Mouse (Mus musculus): ENCODE measurements around the gene Sp6. TPM values are rescaled to one million over a fixed set of nuclear protein-coding genes. Genes with fewer than 3 reads are reported as not detected.

The Sp6 gene
- total RNA-seq, 2 experiments from 2014 or later, result 2.2 to 2.5 TPM

- intact Hi-C loops (cut with DNase I), result no loop called here
- no peak for DNase-seq (ENCODE audit: low spot score in 2 of 2)
These were observed 32.7 kb downstream of the Sp6 start for GRCm38 (mm10) chr11:97045861-97046260.

- intact Hi-C loops (cut with DNase I), result no loop called here
- no peak for DNase-seq (ENCODE audit: low spot score in 2 of 2)
These were observed 35.0 kb downstream of the Sp6 start for GRCm38 (mm10) chr11:97048090-97048650.

GRCm38 (mm10) chr11:97049492-97050085, 36.4 kb downstream of the Sp6 start:
- no peak for DNase-seq (ENCODE audit: low spot score in 2 of 2)
- intact Hi-C loops (cut with DNase I), result no loop called here

GRCm38 (mm10) chr11:97050216-97050943, 37.2 kb downstream of the Sp6 start, which contains the start of gene Osbpl7:
Osbpl7 (plus strand) TSS chr11:97050628.
- peak; percentile 72 to 73 for DNase-seq (ENCODE audit: low spot score in 2 of 2)
- intact Hi-C loops (cut with DNase I), result no loop called here

GRCm38 (mm10) chr11:97050944-97051586, 37.9 kb downstream of the Sp6 start:
- intact Hi-C loops (cut with DNase I), result no loop called here

GRCm38 (mm10) chr11:97052219-97052646, 39.0 kb downstream of the Sp6 start:
- DNase-seq (ENCODE audit: low spot score in 2 of 2), result no peak
- intact Hi-C loops (cut with DNase I), result no loop called here

More at GRCm38 (mm10) chr11:97050944-97051586, 37.9 kb downstream of the Sp6 start:
- DNase-seq (ENCODE audit: low spot score in 2 of 2), result no peak

- DNase-seq (ENCODE audit: low spot score in 2 of 2), result no peak
- intact Hi-C loops (cut with DNase I), result loop anchor here (10.0 kb wide), 1 partner anchor 271 kb away; no protein-coding TSS in a partner anchor
These were observed 50.2 kb downstream of the Sp6 start for GRCm38 (mm10) chr11:97063274-97063920.

GRCm38 (mm10) chr11:97063921-97064295, 50.7 kb downstream of the Sp6 start:
- no peak for DNase-seq (ENCODE audit: low spot score in 2 of 2)
- intact Hi-C loops (cut with DNase I), result loop anchor here (10.0 kb wide), 1 partner anchor 271 kb away; no protein-coding TSS in a partner anchor

GRCm38 (mm10) chr11:97065538-97066295, 52.5 kb downstream of the Sp6 start:
- intact Hi-C loops (cut with DNase I), result loop anchor here (10.0 kb wide), 1 partner anchor 269 kb away; no protein-coding TSS in a partner anchor

GRCm38 (mm10) chr11:97066656-97067360, 53.6 kb downstream of the Sp6 start:
- intact Hi-C loops (cut with DNase I), result loop anchor here (10.0 kb wide), 1 partner anchor 268 kb away; no protein-coding TSS in a partner anchor
- DNase-seq (ENCODE audit: low spot score in 2 of 2), result no peak

More at GRCm38 (mm10) chr11:97065538-97066295, 52.5 kb downstream of the Sp6 start:
- no peak for DNase-seq (ENCODE audit: low spot score in 2 of 2)

GRCm38 (mm10) chr11:97069333-97069732, 56.1 kb downstream of the Sp6 start:
- intact Hi-C loops (cut with DNase I), result loop anchor here (10.0 kb wide), 1 partner anchor 265 kb away; no protein-coding TSS in a partner anchor
- DNase-seq (ENCODE audit: low spot score in 2 of 2), result no peak

- no peak for DNase-seq (ENCODE audit: low spot score in 2 of 2)
- intact Hi-C loops (cut with DNase I), result loop anchor here (5.0 to 10.0 kb wide), 3 partner anchors 78 to 265 kb away; no protein-coding TSS in a partner anchor
These were observed 56.6 kb downstream of the Sp6 start for GRCm38 (mm10) chr11:97069770-97070169.

GRCm38 (mm10) chr11:97071129-97071528, 57.9 kb downstream of the Sp6 start:
- DNase-seq (ENCODE audit: low spot score in 2 of 2), result no peak
- intact Hi-C loops (cut with DNase I), result loop anchor here (5.0 kb wide), 2 partner anchors 76 to 106 kb away; no protein-coding TSS in a partner anchor

GRCm38 (mm10) chr11:97072533-97072932, 59.3 kb downstream of the Sp6 start:
- intact Hi-C loops (cut with DNase I), result loop anchor here (5.0 kb wide), 2 partner anchors 75 to 105 kb away; no protein-coding TSS in a partner anchor
- peak in 1 of 2 experiments; percentile 53 for DNase-seq (ENCODE audit: low spot score in 2 of 2)

GRCm38 (mm10) chr11:97074235-97074634, 61.0 kb downstream of the Sp6 start:
- intact Hi-C loops (cut with DNase I), result loop anchor here (5.0 kb wide), 2 partner anchors 73 to 103 kb away; no protein-coding TSS in a partner anchor
- no peak for DNase-seq (ENCODE audit: low spot score in 2 of 2)

Data from left cerebral cortex, postnatal 36 days (tissue).